ENCODE assay signal across 27 mouse cellular contexts in genomic region chr12:75823475-75823874, GRCm38 (mm10). TPM values are rescaled to one million over a fixed set of nuclear protein-coding genes. Genes with fewer than 3 reads are reported as not detected.
DNase-seq lines count a peak whose midpoint lies in the region; ATAC-seq and TF ChIP-seq lines count a peak whose summit lies in the region.
"Had no signal": no experiment of that assay in that cellular context is flagged by ENCODE, and none has a peak within 500 bp of the region (broad histone marks: within the 10 kb centered on the region; RNA-seq: fewer than 3 reads in every experiment).

No protein-coding gene starts in this region.

- no peak for TF ChIP-seq EP300 in heart, adult 2 months (IDR thresholded peaks at IDR 0.05; ENCODE audit: insufficient read depth, low read depth, low read length)

- no peaks in the 10 kb centered on the region for H3K9me3 ChIP-seq in heart, embryonic 10.5 days
- no peaks in the 10 kb centered on the region for H3K9me3 ChIP-seq in heart, embryonic 13.5 days
- no peaks in the 10 kb centered on the region for H3K9me3 ChIP-seq in kidney, embryonic 15.5 days (replicated peaks)
- H3K9me3 ChIP-seq: embryonic facial prominence, embryonic 10.5 days; embryonic facial prominence, embryonic 13.5 days; forebrain, embryonic 12.5 days; forebrain, embryonic 15.5 days had no signal

- H3K4me2 ChIP-seq in heart, embryonic 13.5 days: no peak overlapping the region
- no peak overlapping the region for H3K4me2 ChIP-seq in kidney, embryonic 15.5 days
- H3K4me2 ChIP-seq: embryonic facial prominence, embryonic 13.5 days; forebrain, embryonic 12.5 days; forebrain, embryonic 15.5 days; hindbrain, embryonic 14.5 days had no signal

- peaks cover 4% of the 10 kb centered on the region for H3K79me2 ChIP-seq in heart, adult 2 months (replicated peaks; ENCODE audit: control insufficient read depth, insufficient read depth, low read length)

- no peaks in the 10 kb centered on the region for H3K36me3 ChIP-seq in heart, embryonic 10.5 days
- no peaks in the 10 kb centered on the region for H3K36me3 ChIP-seq in heart, embryonic 13.5 days
- H3K36me3 ChIP-seq in heart, adult 2 months (ENCODE audit: control insufficient read depth, insufficient read depth, low read length): no peaks in the 10 kb centered on the region
- H3K36me3 ChIP-seq in kidney, embryonic 15.5 days: no peaks in the 10 kb centered on the region
- H3K36me3 ChIP-seq: embryonic facial prominence, embryonic 10.5 days; embryonic facial prominence, embryonic 13.5 days; forebrain, embryonic 12.5 days; forebrain, embryonic 15.5 days had no signal

- H3K4me3 ChIP-seq in heart, embryonic 10.5 days: no peak overlapping the region
- no peak overlapping the region for H3K4me3 ChIP-seq in heart, embryonic 13.5 days
- H3K4me3 ChIP-seq in heart, adult 2 months: no peak overlapping the region
- no peak overlapping the region for H3K4me3 ChIP-seq in kidney, embryonic 15.5 days (replicated peaks)
- H3K4me3 ChIP-seq: embryonic facial prominence, embryonic 10.5 days; embryonic facial prominence, embryonic 13.5 days; erythroblast, embryonic 14.5 days; forebrain, embryonic 12.5 days; forebrain, embryonic 15.5 days had no signal

- no peak overlapping the region for H3K9ac ChIP-seq in heart, embryonic 13.5 days
- no peak overlapping the region for H3K9ac ChIP-seq in heart, adult 2 months (ENCODE audit: low read depth, low read length)
- H3K9ac ChIP-seq in kidney, embryonic 15.5 days: no peak overlapping the region
- H3K9ac ChIP-seq: embryonic facial prominence, embryonic 13.5 days; forebrain, embryonic 12.5 days; forebrain, embryonic 15.5 days; hindbrain, embryonic 14.5 days had no signal

- DNase-seq in heart, embryonic 10.5 days (ENCODE audit: low spot score): no peak
- no peak for DNase-seq in heart, postnatal 10 days
- no peak for DNase-seq in heart, adult 2 months
- DNase-seq in kidney, adult 9 months: peak; percentile 10
- peak; percentile 34 for DNase-seq in R1 (ENCODE audit: low read depth, low spot score)
- no peak for DNase-seq in layer of hippocampus, postnatal 36 days
- DNase-seq: adrenal gland, adult 2 months; adrenal gland, postnatal 25 days; cerebellum, adult 11-12 months; cerebellum, adult 8-10 months; cerebellum, postnatal 36 days; embryo, embryonic 11 days; gastrocnemius, postnatal 25 days; heart, postnatal 4 days; kidney, adult 18-20 months had no signal

- no peak for TF ChIP-seq CTCF in heart, adult 2 months (IDR thresholded peaks at IDR 0.05)

- intact Hi-C loops in heart, postnatal 10 days (cut with DNase I): no loop called here
- intact Hi-C loops in heart, adult 2 months (cut with DNase I): no loop called here

- no peak for ATAC-seq in heart, embryonic 13.5 days (ENCODE audit: extremely low read depth, insufficient number of reproducible peaks, low FRiP score, low TSS enrichment)
- no peak for ATAC-seq in kidney, embryonic 15.5 days (replicated peaks; ENCODE audit: low FRiP score)
- ATAC-seq: forebrain, embryonic 15.5 days; hindbrain, postnatal 0 days; inflammation-experienced regulatory T-cells, adult 6 months; intestine, embryonic 16.5 days; Patski had no signal

- 62% methylated on average over 6 of the region's 6 CpGs for WGBS in heart, embryonic 10.5 days
- 60% methylated on average over 6 of the region's 6 CpGs for WGBS in heart, embryonic 13.5 days
- WGBS in heart, adult 2 months: 71% methylated on average over 6 of the region's 6 CpGs
- whole genome bisulfite sequencing in kidney, embryonic 15.5 days: 88% methylated on average over 6 of the region's 6 CpGs

- H3K4me1 ChIP-seq in heart, embryonic 10.5 days: peaks cover 74% of the 10 kb centered on the region
- H3K4me1 ChIP-seq in heart, embryonic 13.5 days: peaks cover 80% of the 10 kb centered on the region
- H3K4me1 ChIP-seq in heart, adult 2 months (ENCODE audit: control insufficient read depth, insufficient read depth, low read length): peaks cover 16% of the 10 kb centered on the region
- peaks cover 50% of the 10 kb centered on the region for H3K4me1 ChIP-seq in kidney, embryonic 15.5 days

- no peaks in the 10 kb centered on the region for H3K27me3 ChIP-seq in heart, embryonic 10.5 days (ENCODE audit: insufficient read depth, poor library complexity, severe bottlenecking)
- no peaks in the 10 kb centered on the region for H3K27me3 ChIP-seq in heart, embryonic 13.5 days (replicated peaks)
- no peaks in the 10 kb centered on the region for H3K27me3 ChIP-seq in heart, adult 2 months (ENCODE audit: control insufficient read depth, insufficient read depth, low read length)
- peaks cover 14% of the 10 kb centered on the region; the same call in 1 of the 2 replicates for H3K27me3 ChIP-seq in kidney, embryonic 15.5 days
- H3K27me3 ChIP-seq: forebrain, embryonic 12.5 days; forebrain, embryonic 15.5 days; Patski had no signal

- H3K27ac ChIP-seq in heart, embryonic 10.5 days: peak overlapping the region; percentile 24; the same call in 1 of the 2 replicates
- H3K27ac ChIP-seq in heart, embryonic 13.5 days (replicated peaks): peak overlapping the region; percentile 45
- no peak overlapping the region for H3K27ac ChIP-seq in heart, adult 2 months
- no peak overlapping the region for H3K27ac ChIP-seq in kidney, embryonic 15.5 days
- H3K27ac ChIP-seq: embryonic facial prominence, embryonic 10.5 days; embryonic facial prominence, embryonic 13.5 days; forebrain, embryonic 12.5 days; forebrain, embryonic 15.5 days; hindbrain, embryonic 14.5 days; hindbrain, postnatal 0 days had no signal

- TF ChIP-seq POLR2A in heart, adult 2 months (IDR thresholded peaks at IDR 0.05; ENCODE audit: insufficient read depth, low read depth, low read length): no peak

RNA-seq across cellular contexts. Expression of gene Syne2, which starts 5.5 kb away (rescaled TPM):
- polyA plus RNA-seq in heart, embryonic 10.5 days (2016; fragmentation: Nextera tagmentation; extraction: Ambion mirVana): 62.4 and 67.6 TPM in 2 replicates
- 10 to 100 TPM; 55.8 to 59.1 TPM for total RNA-seq in heart, postnatal 10 days (2021)
- 45.3 and 49.6 TPM in 2 replicates for polyA plus RNA-seq in heart, embryonic 13.5 days (2015; fragmentation: Nextera tagmentation; extraction: Ambion mirVana)
- total RNA-seq in heart, adult 2 months (2021): 10 to 100 TPM; 33.1 to 33.6 TPM
- polyA plus RNA-seq in heart, adult 2 months (2012; rRNA removed): 21.7 and 30.3 TPM in 2 replicates
- polyA plus RNA-seq in kidney, embryonic 15.5 days (2015; fragmentation: Nextera tagmentation; extraction: Ambion mirVana): 60.2 and 60.9 TPM in 2 replicates
- total RNA-seq in layer of hippocampus, postnatal 36 days (2021): 10 to 100 TPM; 21.0 to 25.0 TPM
- polyA plus RNA-seq: erythroblast, embryonic 14.5 days had no signal

Comparison
In these comparisons a context has a peak if more than half of its experiments do, and no peak if none do; other contexts are left out.
1. H3K27ac ChIP-seq: peak in heart, embryonic 10.5 days (single experiment) and heart, embryonic 13.5 days (single experiment); none in heart, adult 2 months (single experiment) and kidney, embryonic 15.5 days (single experiment).
2. DNase-seq: peak in kidney, adult 9 months (single experiment) and R1 (single experiment); none in heart, embryonic 10.5 days (single experiment), heart, postnatal 10 days (0 of 2), heart, adult 2 months (0 of 2) and layer of hippocampus, postnatal 36 days (0 of 2).